Mouse (Mus musculus) urinary bladder, adult 18-20 months (tissue): ENCODE measurements around the gene Soat1.
A peak's percentile ranks its signal among the peaks of the same experiment; 100 is the strongest.

Experiments
- DNase-seq, 2 experiments: peaks; one replicate each; pipeline ENCODE4 v3.0.0; 2022; ENCODE audit warnings: low spot score in 2 of 2, mixed read lengths in 2 of 2

The Soat1 gene

GRCm38 (mm10) chr1:156464963-156465362, 9.2 kb downstream of the Soat1 start:
- DNase-seq = no peak

DNA sequence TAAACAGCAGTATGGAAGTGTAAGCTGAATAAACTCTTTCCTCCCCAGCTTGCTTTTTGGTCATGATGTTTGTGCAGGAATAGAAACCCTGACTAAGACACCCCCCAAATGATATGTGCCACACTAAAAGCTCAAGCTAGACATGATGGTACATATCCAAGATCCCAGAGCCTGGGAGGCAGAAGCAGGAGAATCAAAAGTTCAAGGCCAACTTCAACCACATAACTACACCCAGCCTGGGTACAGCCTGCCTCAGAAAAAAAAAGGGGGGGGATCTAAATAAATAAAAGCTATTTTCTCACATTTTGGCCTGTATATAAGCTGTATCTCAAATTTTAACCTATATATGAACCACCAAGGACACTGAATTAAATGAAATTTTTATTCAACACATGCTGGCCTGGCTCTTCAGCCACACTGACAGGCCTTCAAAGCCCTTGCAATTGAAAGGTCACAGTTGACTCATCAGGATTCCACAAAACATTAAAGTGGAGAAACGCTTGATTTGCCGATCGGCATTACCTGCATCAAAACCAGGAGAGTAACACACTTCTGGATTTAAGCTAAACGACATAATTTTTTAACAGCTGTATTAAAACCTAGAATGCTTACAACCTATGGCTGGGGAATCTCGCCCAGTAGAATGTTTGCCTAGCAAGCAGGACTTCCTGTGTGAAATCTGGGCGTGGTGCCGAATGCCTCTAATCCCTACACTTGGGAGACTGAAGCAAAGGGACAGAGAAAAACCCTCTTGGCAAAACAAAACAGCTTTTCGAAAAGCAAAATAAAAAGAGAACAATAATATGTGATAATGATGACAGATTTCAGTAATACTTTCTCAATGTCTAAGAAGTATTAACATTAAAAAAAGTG, 9.9 kb downstream of the Soat1 start:
- DNase-seq = peak in 1 of 2 experiments; percentile 27

DNA sequence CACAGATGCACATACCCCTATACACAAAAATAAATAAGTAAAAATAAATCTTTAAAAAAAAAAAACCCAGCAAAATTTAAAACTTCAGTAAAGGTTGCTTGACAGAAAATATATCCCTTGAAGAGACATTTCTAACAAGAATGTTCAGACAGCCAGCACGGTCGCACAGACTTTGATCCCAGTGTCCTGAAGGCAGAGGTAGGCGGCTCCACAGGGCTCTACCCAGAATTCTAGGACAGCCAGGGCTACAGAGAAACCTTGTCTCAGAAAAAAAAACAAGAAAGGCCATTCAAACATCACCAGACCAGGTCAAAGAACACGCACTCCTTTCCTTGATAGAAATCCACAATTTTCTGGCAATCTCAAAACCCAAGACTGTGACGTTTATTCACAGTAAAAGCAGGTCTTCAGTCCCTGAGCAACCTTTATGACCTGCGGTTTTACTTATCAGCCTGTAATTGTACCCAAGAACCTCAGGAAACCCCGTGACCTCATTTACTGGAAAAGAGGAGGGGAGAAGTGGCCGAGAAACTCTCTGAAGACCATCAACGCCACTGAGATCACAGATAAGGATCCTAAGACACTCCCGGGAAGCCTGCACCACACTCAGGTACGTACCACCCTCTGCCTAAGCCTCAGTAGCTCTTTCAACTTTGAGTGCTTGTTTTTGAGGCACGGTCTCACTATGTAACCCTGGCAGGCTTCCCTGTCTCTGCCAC, 11.7 kb downstream of the Soat1 start:
- no peak for DNase-seq

- no peak for DNase-seq
These were observed 13.1 kb downstream of the Soat1 start for GRCm38 (mm10) chr1:156461036-156461435.

- DNase-seq = no peak
These were observed 13.9 kb downstream of the Soat1 start for GRCm38 (mm10) chr1:156460216-156460615.

- DNase-seq = no peak
These were observed 14.4 kb downstream of the Soat1 start for GRCm38 (mm10) chr1:156459690-156460089.

- DNase-seq = no peak
These were observed 15.6 kb downstream of the Soat1 start for GRCm38 (mm10) chr1:156458391-156459060.

- no peak for DNase-seq
These were observed 18.9 kb downstream of the Soat1 start for GRCm38 (mm10) chr1:156455005-156455758.

GRCm38 (mm10) chr1:156454384-156454783, 19.7 kb downstream of the Soat1 start:
- DNase-seq = no peak

- no peak for DNase-seq
These were observed 20.3 kb downstream of the Soat1 start for GRCm38 (mm10) chr1:156453876-156454275.

DNA sequence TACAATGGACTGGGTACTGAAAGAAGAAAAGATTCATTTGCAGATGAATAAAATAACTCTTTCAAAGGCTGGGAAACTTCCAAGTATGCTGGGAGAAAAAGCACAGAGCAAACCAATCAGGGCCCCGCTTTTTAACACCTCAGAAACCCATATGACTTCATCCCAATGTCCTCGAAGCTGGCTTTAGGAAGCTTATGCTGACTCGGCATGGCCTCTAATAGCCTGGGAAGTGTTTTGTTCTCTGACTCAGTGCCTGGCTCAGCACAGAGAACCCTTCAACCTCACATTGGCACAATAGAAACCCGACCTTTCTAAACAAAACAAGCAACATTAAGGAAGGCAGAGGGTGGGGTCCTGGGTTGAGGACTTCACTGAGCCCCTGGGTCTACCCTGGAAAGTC, 23.7 kb downstream of the Soat1 start:
- no peak for DNase-seq

DNA sequence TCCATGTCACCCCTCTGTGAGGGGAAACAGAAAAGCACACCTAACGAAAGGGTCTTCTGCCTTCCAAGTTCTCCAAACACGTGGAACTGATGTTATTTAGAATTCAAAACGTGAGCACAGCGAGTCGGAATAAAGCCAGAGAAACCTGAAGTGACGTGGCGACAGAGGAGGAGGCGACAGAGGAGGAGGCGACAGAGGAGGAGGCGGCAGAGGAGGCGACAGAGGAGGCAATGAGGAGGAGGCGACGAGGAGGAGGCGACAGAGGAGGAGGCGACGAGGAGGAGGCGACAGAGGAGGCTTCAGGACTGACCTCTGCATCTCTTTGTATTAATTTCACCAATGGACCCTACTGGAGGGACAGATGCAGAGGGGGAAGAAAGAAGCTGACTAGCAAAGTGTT, 24.4 kb downstream of the Soat1 start:
- no peak for DNase-seq

DNA sequence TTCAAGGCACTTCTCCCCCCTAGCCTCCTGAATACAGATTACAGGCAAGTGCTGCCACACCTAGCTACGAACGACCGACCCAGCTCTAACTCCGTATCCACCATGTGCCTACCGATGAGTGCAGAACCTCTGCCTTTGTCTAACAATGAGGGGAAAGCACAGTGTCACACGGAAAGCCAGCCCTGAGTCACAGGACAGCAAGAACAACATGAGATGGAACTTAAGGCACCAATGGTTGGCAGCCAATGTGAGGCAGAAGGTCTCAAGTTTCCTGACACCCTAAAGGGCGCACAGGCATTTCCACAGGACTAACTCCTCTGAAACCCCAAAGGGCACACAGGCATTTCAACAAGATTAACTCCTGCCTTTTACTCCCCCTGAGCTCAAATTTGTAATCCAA, 25.0 kb downstream of the Soat1 start:
- DNase-seq = no peak

- no peak for DNase-seq
These were observed 29.1 kb downstream of the Soat1 start for GRCm38 (mm10) chr1:156445049-156445448.

DNA sequence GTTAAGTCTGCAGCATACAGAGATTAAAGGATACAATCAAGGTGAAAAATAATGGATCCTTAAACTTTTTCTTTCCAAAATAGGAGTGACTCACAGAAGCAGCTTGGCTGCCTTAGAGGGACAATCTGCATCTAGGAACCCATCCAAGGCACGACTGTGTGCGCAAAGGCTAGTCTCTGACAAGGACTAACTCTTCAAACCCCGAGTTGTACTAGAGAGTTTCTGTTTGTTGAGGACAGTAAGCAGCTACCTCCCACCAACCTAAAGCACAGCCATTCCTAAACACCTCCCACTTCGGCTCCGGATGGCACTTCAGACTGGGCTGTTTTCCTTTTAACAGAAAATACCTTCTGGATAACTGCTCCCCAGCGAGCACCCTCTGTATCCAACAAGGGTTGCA, 31.4 kb downstream of the Soat1 start:
- DNase-seq = no peak

- no peak for DNase-seq
These were observed 31.9 kb downstream of the Soat1 start for GRCm38 (mm10) chr1:156442266-156442665.

GRCm38 (mm10) chr1:156437726-156438125, 36.4 kb downstream of the Soat1 start:
- no peak for DNase-seq

- DNase-seq = no peak
These were observed 37.0 kb downstream of the Soat1 start for GRCm38 (mm10) chr1:156437016-156437708.

DNA sequence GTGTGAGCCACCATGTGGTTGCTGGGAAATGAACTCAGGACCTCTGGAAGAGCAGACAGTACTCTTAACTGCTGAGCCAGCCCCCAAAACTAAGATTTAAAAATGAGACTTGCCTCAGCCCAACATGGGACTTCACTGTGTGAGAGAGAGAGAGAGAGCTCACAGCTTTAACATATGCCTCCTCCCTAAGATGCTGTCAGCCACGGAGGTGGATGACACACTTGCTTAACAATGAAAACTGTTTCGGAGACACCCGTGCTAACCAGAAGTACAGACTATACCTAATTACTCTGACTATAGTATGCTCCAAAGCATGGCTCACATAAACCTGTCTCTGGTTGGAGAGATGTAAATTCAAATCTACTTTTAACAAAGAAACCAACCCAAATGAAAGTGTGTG, 40.6 kb downstream of the Soat1 start:
- DNase-seq = no peak

DNA sequence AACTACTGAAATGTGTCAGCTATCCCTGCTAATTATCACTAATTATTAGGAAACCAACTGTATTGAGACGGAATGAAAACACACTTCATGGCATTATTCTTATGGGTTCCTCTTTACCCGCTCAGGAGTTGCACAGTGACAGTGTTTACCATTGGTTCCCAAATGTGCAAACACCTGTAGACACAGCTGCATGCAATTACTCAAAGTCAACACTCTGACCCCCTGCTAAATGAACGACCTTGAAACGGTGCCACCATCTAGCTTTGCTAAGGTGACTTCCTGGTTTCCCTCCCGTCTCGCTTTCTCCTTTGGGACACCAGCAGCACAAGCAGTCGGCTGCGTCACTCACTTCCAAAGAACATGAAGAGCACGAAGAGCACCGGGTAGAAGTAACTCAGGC, 41.6 kb downstream of the Soat1 start:
- DNase-seq = no peak

DNA sequence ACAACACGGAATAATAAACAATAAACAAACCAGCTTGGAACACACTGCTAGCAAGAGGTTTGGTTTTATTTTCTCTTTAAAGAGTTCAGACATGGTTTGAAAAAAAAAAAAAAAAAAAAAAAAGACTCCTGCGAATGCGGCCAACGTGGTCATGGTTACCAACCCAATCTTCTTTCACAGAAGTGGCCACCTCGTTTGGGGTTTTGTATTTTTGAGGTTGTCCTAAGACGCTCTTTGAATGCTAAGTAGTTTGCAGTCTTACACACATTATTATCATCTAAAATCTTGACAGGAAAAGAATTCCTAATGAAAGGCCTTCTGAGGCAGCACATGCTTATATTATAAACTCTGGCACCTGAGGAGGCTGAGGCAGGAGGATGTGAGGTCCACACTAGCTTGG, 45.7 kb downstream of the Soat1 start:
- no peak for DNase-seq
